9 mouse cellular contexts compared by ENCODE assay signal in the genomic region with DNA sequence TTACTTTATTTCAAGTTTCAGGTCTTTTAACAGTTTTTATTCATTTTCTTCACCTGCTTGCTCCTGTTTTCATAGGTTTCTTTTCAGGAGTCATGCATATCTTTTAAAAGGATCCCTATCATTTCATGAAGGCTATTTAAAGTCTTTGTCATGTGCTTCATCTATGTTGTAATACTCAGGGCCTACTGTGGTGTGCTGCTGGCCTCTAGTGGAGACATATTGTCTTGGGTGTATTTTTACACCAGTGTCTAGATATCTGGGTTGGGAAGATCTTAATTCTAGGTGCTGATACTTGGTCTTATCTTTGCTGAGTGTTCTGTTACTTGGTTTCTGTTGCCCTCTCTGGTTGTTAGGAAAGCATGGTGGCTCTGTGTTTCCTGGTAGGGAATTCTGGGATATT.
DNase-seq lines count a peak whose midpoint lies in the region; ATAC-seq and TF ChIP-seq lines count a peak whose summit lies in the region.
"Had no signal": no experiment of that assay in that cellular context is flagged by ENCODE, and none has a peak within 500 bp of the region (broad histone marks: within the 10 kb centered on the region; RNA-seq: fewer than 3 reads in every experiment).

No protein-coding gene starts in this region.

- in situ Hi-C loops in ES-E14 (cut with MboI; ENCODE audit: low sequenced_read_pairs in 2 of 2, unreplicated experiment in 2 of 2): no loop called here

- H3K9ac ChIP-seq in ES-E14 (ENCODE audit: insufficient read depth, low read depth, low read length, poor library complexity, severe bottlenecking): no peak overlapping the region
- H3K9ac ChIP-seq in midbrain, postnatal 0 days (replicated peaks; ENCODE audit: low read length, poor library complexity, severe bottlenecking): no peak overlapping the region
- H3K9ac ChIP-seq: neural tube, embryonic 13.5 days had no signal

- peak; percentile 82 for TF ChIP-seq CTCF in midbrain, postnatal 0 days (IDR thresholded peaks at IDR 0.05)

- ATAC-seq in midbrain, postnatal 0 days (ENCODE audit: low FRiP score): peak; percentile 73; the same call in 1 of the 2 replicates

- H3K4me1 ChIP-seq in ES-E14 (ENCODE audit: control insufficient read depth in 2 of 2, insufficient read depth in 2 of 2, low read length in 2 of 2, poor library complexity in 1 of 2): no peaks in the 10 kb centered on the region
- H3K4me1 ChIP-seq in embryonic facial prominence, embryonic 10.5 days: no peaks in the 10 kb centered on the region
- H3K4me1 ChIP-seq in midbrain, postnatal 0 days (ENCODE audit: insufficient read depth, low read length): no peaks in the 10 kb centered on the region
- H3K4me1 ChIP-seq: neural tube, embryonic 13.5 days had no signal

- DNase-seq in frontal cortex, adult 2 months (ENCODE audit: extremely low spot score in 1 of 2, low spot score in 1 of 2): peak; percentile 38 to 76
- DNase-seq in frontal cortex, postnatal 25 days (ENCODE audit: low spot score in 2 of 2): no peak
- DNase-seq in ES-E14 (ENCODE audit: low read depth, low spot score): peak; percentile 25
- DNase-seq in embryonic facial prominence, embryonic 10.5 days (ENCODE audit: low spot score): peak; percentile 28
- DNase-seq in induced T-regulatory cell, adult 2 months (ENCODE audit: low read depth): peak; percentile 10
- DNase-seq in left cerebral cortex, adult 11 months (ENCODE audit: low spot score): peak; percentile 35
- peak; percentile 63 for DNase-seq in midbrain, postnatal 0 days (ENCODE audit: low spot score)
- DNase-seq in T-cell, adult 2 months (ENCODE audit: low spot score): no peak

- no peaks in the 10 kb centered on the region for H3K9me3 ChIP-seq in ES-E14 (ENCODE audit: control insufficient read depth, insufficient read depth, low read depth, low read length)
- H3K9me3 ChIP-seq in embryonic facial prominence, embryonic 10.5 days: no peaks in the 10 kb centered on the region
- H3K9me3 ChIP-seq in midbrain, postnatal 0 days (ENCODE audit: low read length): no peaks in the 10 kb centered on the region
- H3K9me3 ChIP-seq: neural tube, embryonic 13.5 days had no signal

- H3K4me2 ChIP-seq in midbrain, postnatal 0 days (ENCODE audit: low read depth, low read length, poor library complexity, severe bottlenecking): no peak overlapping the region
- H3K4me2 ChIP-seq: neural tube, embryonic 13.5 days had no signal

- H3K36me3 ChIP-seq in ES-E14 (ENCODE audit: control insufficient read depth, insufficient read depth, low read length, poor library complexity, severe bottlenecking): no peaks in the 10 kb centered on the region
- H3K36me3 ChIP-seq in embryonic facial prominence, embryonic 10.5 days (replicated peaks): no peaks in the 10 kb centered on the region
- H3K36me3 ChIP-seq in midbrain, postnatal 0 days (ENCODE audit: insufficient read depth, low read length): no peaks in the 10 kb centered on the region
- H3K36me3 ChIP-seq: neural tube, embryonic 13.5 days had no signal

- no peaks in the 10 kb centered on the region for H3K27me3 ChIP-seq in embryonic facial prominence, embryonic 10.5 days (replicated peaks; ENCODE audit: low read depth, poor library complexity, severe bottlenecking)
- H3K27me3 ChIP-seq in midbrain, postnatal 0 days (ENCODE audit: insufficient read depth, low read length): no peaks in the 10 kb centered on the region
- H3K27me3 ChIP-seq: neural tube, embryonic 13.5 days had no signal

- H3K4me3 ChIP-seq in ES-E14 (ENCODE audit: insufficient read depth in 1 of 2, low read depth in 1 of 2, low read length in 2 of 2, poor library complexity in 1 of 2, severe bottlenecking in 1 of 2): no peak overlapping the region
- H3K4me3 ChIP-seq in embryonic facial prominence, embryonic 10.5 days: no peak overlapping the region
- no peak overlapping the region for H3K4me3 ChIP-seq in midbrain, postnatal 0 days (ENCODE audit: low read depth, low read length)
- H3K4me3 ChIP-seq: neural tube, embryonic 13.5 days had no signal

- H3K27ac ChIP-seq in ES-E14 (ENCODE audit: insufficient read depth, low read depth, low read length, poor library complexity, severe bottlenecking): no peak overlapping the region
- no peak overlapping the region for H3K27ac ChIP-seq in embryonic facial prominence, embryonic 10.5 days (replicated peaks)
- no peak overlapping the region for H3K27ac ChIP-seq in midbrain, postnatal 0 days (ENCODE audit: low read depth, low read length)
- H3K27ac ChIP-seq: neural tube, embryonic 13.5 days had no signal

TF ChIP-seq in ES-E14, 5 proteins besides CTCF, POLR2A, EP300 and RAD21:
- no peak for TF ChIP-seq MAFK (IDR thresholded peaks at IDR 0.05; ENCODE audit: insufficient read depth, low read depth, low read length)
- peak; percentile 80 for TF ChIP-seq ZC3H11A (IDR thresholded peaks at IDR 0.05; ENCODE audit: borderline replicate concordance, low read depth, low read length)
TF ChIP-seq in ES-E14: peak in this region for 1.

Comparison
In these comparisons a context has a peak if more than half of its experiments do, and no peak if none do; other contexts are left out.
1. DNase-seq: peak in frontal cortex, adult 2 months (2 of 2), ES-E14 (single experiment), embryonic facial prominence, embryonic 10.5 days (single experiment), induced T-regulatory cell, adult 2 months (single experiment), left cerebral cortex, adult 11 months (single experiment) and midbrain, postnatal 0 days (single experiment); none in frontal cortex, postnatal 25 days (0 of 2) and T-cell, adult 2 months (single experiment).